Mouse (Mus musculus) ES-Bruce4 (cell line): ENCODE data around the gene Olfr171. TPM values are rescaled to one million over a fixed set of nuclear protein-coding genes. Genes with fewer than 3 reads are reported as not detected.
"Not testable (repeated sequence)": the region's sequence is repeated elsewhere in the genome, so short reads cannot be mapped to it uniquely, and the experiment has no call there.

Experiments used
- H3K27ac ChIP-seq: 2 replicates; pipeline ENCODE4 v1.5.1; 2012; ENCODE audit warnings: low read length, inconsistent platforms; ENCODE audit not compliant: insufficient read depth
- H3K27me3 ChIP-seq: 2 replicates; pipeline ENCODE4 v1.6.1; 2012; ENCODE audit warnings: mild to moderate bottlenecking, low read length, inconsistent platforms; ENCODE audit not compliant: control insufficient read depth, poor library complexity, insufficient read depth, severe bottlenecking
- H3K36me3 ChIP-seq: 2 replicates; pipeline ENCODE4 v1.6.1; 2012; ENCODE audit warnings: inconsistent platforms, mild to moderate bottlenecking, low read length, moderate library complexity; ENCODE audit not compliant: control insufficient read depth, poor library complexity, insufficient read depth, severe bottlenecking
- H3K4me1 ChIP-seq: one replicate; pipeline ENCODE4 v1.8.1; 2011; ENCODE audit warnings: low read length; ENCODE audit not compliant: control insufficient read depth, insufficient read depth
- H3K4me3 ChIP-seq: 2 replicates; pipeline ENCODE4 v1.5.1; 2011; ENCODE audit warnings: low read depth, mild to moderate bottlenecking, low read length
- H3K9ac ChIP-seq: 2 replicates; pipeline ENCODE4 v1.6.1; 2012; ENCODE audit warnings: low read depth, mild to moderate bottlenecking, inconsistent platforms; ENCODE audit not compliant: poor library complexity, severe bottlenecking
- H3K9me3 ChIP-seq: replicated peaks from 2 replicates; pipeline ENCODE4 v1.6.1; 2012; ENCODE audit warnings: mild to moderate bottlenecking, low read length, inconsistent platforms; ENCODE audit not compliant: control insufficient read depth, poor library complexity, insufficient read depth, severe bottlenecking
- CTCF ChIP-seq: IDR thresholded peaks from one replicate; pipeline ENCODE4 v1.8.1; 2011; ENCODE audit warnings: low read depth, low read length
- EP300 ChIP-seq: IDR thresholded peaks from 2 replicates; pipeline ENCODE4 v1.6.1; 2011; ENCODE audit warnings: low read depth, low read length; ENCODE audit not compliant: insufficient read depth
- POLR2A ChIP-seq: IDR thresholded peaks from one replicate; pipeline ENCODE4 v1.8.1; 2011; ENCODE audit warnings: low read length; ENCODE audit not compliant: insufficient read depth
- polyA plus RNA-seq: library from polyadenylated mRNA; stranded (reverse); fragments of >200 nt; gene quantifications from 2 replicates; pipeline ENCODE4 v1.2.4, GENCODE M21; 2011; ENCODE audit warnings: low read depth; ENCODE audit not compliant: missing spikeins, insufficient read depth, insufficient read length

Olfr171 gene
- polyA plus RNA-seq: not detected in 2 replicates

GRCm38 (mm10) chr16:19629816-19630215 lies at the start of gene Olfr171:
Gene Olfr171, minus strand, starts transcription at chr16:19629916.
- TF ChIP-seq EP300 (no peak), POLR2A (no peak)
- H3K4me1 ChIP-seq: no peaks in the 10 kb centered on the region
- H3K4me3 ChIP-seq: no peak within 1 kb of the TSS
- no peak within 1 kb of the TSS for H3K9ac ChIP-seq
- no peak within 1 kb of the TSS for H3K27ac ChIP-seq
- no peaks in the 10 kb centered on the region for H3K36me3 ChIP-seq
- no peaks in the 10 kb centered on the region for H3K27me3 ChIP-seq
- H3K9me3 ChIP-seq: 0 out of 2 replicates have a peak, but pooled peaks cover 2% of the 10 kb centered on the region

GRCm38 (mm10) chr16:19670768-19671357 lies 41.1 kb upstream of the Olfr171 start:
- Histone ChIP-seq H3K27ac (no peak overlapping the region), H3K36me3 (no peaks in the 10 kb centered on the region), H3K9ac (no peak overlapping the region), H3K4me3 (no peak overlapping the region), H3K27me3 (no peaks in the 10 kb centered on the region), H3K9me3 (no peaks in the 10 kb centered on the region), H3K4me1 (no peaks in the 10 kb centered on the region)
- TF ChIP-seq CTCF (no peak), EP300 (no peak), POLR2A (no peak)

GRCm38 (mm10) chr16:19666312-19666711 lies 36.6 kb upstream of the Olfr171 start:
- TF ChIP-seq EP300 (no peak), POLR2A (no peak), CTCF (no peak)
- no peak overlapping the region for H3K9ac ChIP-seq

GRCm38 (mm10) chr16:19611782-19612181 lies 17.9 kb downstream of the Olfr171 start, which contains the start of gene Olfr170:
Gene Olfr170, minus strand, starts transcription at chr16:19611882.
- H3K4me3 ChIP-seq, H3K9ac ChIP-seq, H3K9me3 ChIP-seq, H3K36me3 ChIP-seq, H3K27ac ChIP-seq, H3K4me1 ChIP-seq, H3K27me3 ChIP-seq: not testable (repeated sequence)

More at GRCm38 (mm10) chr16:19666312-19666711, 36.6 kb upstream of the Olfr171 start:
- no peaks in the 10 kb centered on the region for H3K27me3 ChIP-seq
- no peaks in the 10 kb centered on the region for H3K9me3 ChIP-seq
- no peak overlapping the region for H3K27ac ChIP-seq
- no peaks in the 10 kb centered on the region for H3K36me3 ChIP-seq
- no peak overlapping the region for H3K4me3 ChIP-seq
- H3K4me1 ChIP-seq: no peaks in the 10 kb centered on the region

GRCm38 (mm10) chr16:19603166-19603565 lies 26.6 kb downstream of the Olfr171 start:
- H3K4me3 ChIP-seq: no peak overlapping the region
- H3K9ac ChIP-seq: no peak overlapping the region
- H3K36me3 ChIP-seq: no peaks in the 10 kb centered on the region
- H3K27me3 ChIP-seq: no peaks in the 10 kb centered on the region
- H3K4me1 ChIP-seq: no peaks in the 10 kb centered on the region
- TF ChIP-seq POLR2A: no peak
- no peak for TF ChIP-seq CTCF
- TF ChIP-seq EP300: no peak
- H3K27ac ChIP-seq: no peak overlapping the region
- peaks cover 5% of the 10 kb centered on the region; the same call in 1 of the 2 replicates for H3K9me3 ChIP-seq

Other genes starting within 250 kb of the Olfr171 start
- gene Olfr165, start 206.8 kb downstream of the Olfr171 start, polyA plus RNA-seq: not detected in 2 replicates
- not detected in 2 replicates for gene Olfr166, start 146.2 kb downstream of the Olfr171 start, polyA plus RNA-seq
- not detected in 2 replicates for gene Olfr167, start 107.7 kb downstream of the Olfr171 start, polyA plus RNA-seq
- gene Olfr168, start 94.4 kb downstream of the Olfr171 start, polyA plus RNA-seq: not detected in 2 replicates
- not detected in 2 replicates for gene Olfr169, start 58.1 kb downstream of the Olfr171 start, polyA plus RNA-seq
- gene Olfr170, start 18.0 kb downstream of the Olfr171 start, polyA plus RNA-seq: not detected in 2 replicates
- gene Lamp3, start 76.5 kb upstream of the Olfr171 start, polyA plus RNA-seq: 0.26 TPM in 1 of 2 replicates, not detected in the other
- gene B3gnt5, start 130.3 kb upstream of the Olfr171 start, polyA plus RNA-seq: 32.0 and 36.5 TPM in 2 replicates